Mouse (Mus musculus): ENCODE data around the gene Bri3. TPM values are rescaled to one million over a fixed set of nuclear protein-coding genes. Genes with fewer than 3 reads are reported as not detected.

The Bri3 gene
- polyA plus RNA-seq, 1 experiment = 242 TPM

- DNase-seq = no peak
- no peaks in the 10 kb centered on the region for H3K27me3 ChIP-seq (replicated peaks; ENCODE audit: control insufficient read depth, insufficient read depth, low read length)
- WGBS = 64% methylated on average over 3 of the region's 3 CpGs
- no peak overlapping the region for H3K4me3 ChIP-seq (ENCODE audit: insufficient read depth, low read depth, low read length)
- no peak for TF ChIP-seq POLR2A (IDR thresholded peaks at IDR 0.05; ENCODE audit: low read depth, low read length)
- TF ChIP-seq CTCF (conservative IDR thresholded peaks at IDR 0.05; ENCODE audit: insufficient read depth, insufficient read length, low read depth, low read length) = no peak
- H3K36me3 ChIP-seq (ENCODE audit: control insufficient read depth, insufficient read depth, low read length) = no peaks in the 10 kb centered on the region
- H3K27ac ChIP-seq (ENCODE audit: insufficient read depth, low read depth, low read length) = no peak overlapping the region
- H3K4me1 ChIP-seq (ENCODE audit: control insufficient read depth, insufficient read depth, low read length) = no peaks in the 10 kb centered on the region
Observed at GRCm38 (mm10) chr5:144426697-144427096, 182.5 kb downstream of the Bri3 start.

GRCm38 (mm10) chr5:144427861-144428260 lies 183.6 kb downstream of the Bri3 start:
- 65% methylated on average over 9 of the region's 9 CpGs for WGBS
- Histone ChIP-seq H3K4me3 (ENCODE audit: insufficient read depth, low read depth, low read length) (no peak overlapping the region), H3K4me1 (ENCODE audit: control insufficient read depth, insufficient read depth, low read length) (no peaks in the 10 kb centered on the region), H3K36me3 (ENCODE audit: control insufficient read depth, insufficient read depth, low read length) (no peaks in the 10 kb centered on the region), H3K27me3 (replicated peaks; ENCODE audit: control insufficient read depth, insufficient read depth, low read length) (no peaks in the 10 kb centered on the region), H3K27ac (ENCODE audit: insufficient read depth, low read depth, low read length) (no peak overlapping the region)
- TF ChIP-seq CTCF (conservative IDR thresholded peaks at IDR 0.05; ENCODE audit: insufficient read depth, insufficient read length, low read depth, low read length) = no peak
- no peak for DNase-seq

GRCm38 (mm10) chr5:144431481-144431880 lies 187.2 kb downstream of the Bri3 start:
- Histone ChIP-seq H3K4me1 (ENCODE audit: control insufficient read depth, insufficient read depth, low read length) (no peaks in the 10 kb centered on the region), H3K27ac (ENCODE audit: insufficient read depth, low read depth, low read length) (no peak overlapping the region), H3K4me3 (ENCODE audit: insufficient read depth, low read depth, low read length) (no peak overlapping the region), H3K36me3 (ENCODE audit: control insufficient read depth, insufficient read depth, low read length) (no peaks in the 10 kb centered on the region), H3K27me3 (replicated peaks; ENCODE audit: control insufficient read depth, insufficient read depth, low read length) (no peaks in the 10 kb centered on the region)
- TF ChIP-seq POLR2A (IDR thresholded peaks at IDR 0.05; ENCODE audit: low read depth, low read length) (no peak), CTCF (conservative IDR thresholded peaks at IDR 0.05; ENCODE audit: insufficient read depth, insufficient read length, low read depth, low read length) (no peak)
- WGBS = 54% methylated on average over 6 of the region's 6 CpGs
- DNase-seq = no peak

- H3K36me3 ChIP-seq (ENCODE audit: control insufficient read depth, insufficient read depth, low read length) = no peaks in the 10 kb centered on the region
- no peak for TF ChIP-seq CTCF (conservative IDR thresholded peaks at IDR 0.05; ENCODE audit: insufficient read depth, insufficient read length, low read depth, low read length)
- no peak for TF ChIP-seq POLR2A (IDR thresholded peaks at IDR 0.05; ENCODE audit: low read depth, low read length)
- no peak overlapping the region for H3K27ac ChIP-seq (ENCODE audit: insufficient read depth, low read depth, low read length)
- no peak for DNase-seq
- H3K27me3 ChIP-seq (replicated peaks; ENCODE audit: control insufficient read depth, insufficient read depth, low read length) = no peaks in the 10 kb centered on the region
- no peaks in the 10 kb centered on the region for H3K4me1 ChIP-seq (ENCODE audit: control insufficient read depth, insufficient read depth, low read length)
- WGBS = 69% methylated on average over 10 of the region's 10 CpGs
- H3K4me3 ChIP-seq (ENCODE audit: insufficient read depth, low read depth, low read length) = no peak overlapping the region
Observed at GRCm38 (mm10) chr5:144439286-144440040, 195.2 kb downstream of the Bri3 start.

- H3K36me3 ChIP-seq (ENCODE audit: control insufficient read depth, insufficient read depth, low read length) = no peaks in the 10 kb centered on the region
- H3K27ac ChIP-seq (ENCODE audit: insufficient read depth, low read depth, low read length) = no peak overlapping the region
- WGBS = 44% methylated on average over 12 of the region's 12 CpGs
- H3K4me1 ChIP-seq (ENCODE audit: control insufficient read depth, insufficient read depth, low read length) = no peaks in the 10 kb centered on the region
- TF ChIP-seq POLR2A (IDR thresholded peaks at IDR 0.05; ENCODE audit: low read depth, low read length) (no peak), CTCF (conservative IDR thresholded peaks at IDR 0.05; ENCODE audit: insufficient read depth, insufficient read length, low read depth, low read length) (no peak)
- H3K27me3 ChIP-seq (replicated peaks; ENCODE audit: control insufficient read depth, insufficient read depth, low read length) = no peaks in the 10 kb centered on the region
- no peak overlapping the region for H3K4me3 ChIP-seq (ENCODE audit: insufficient read depth, low read depth, low read length)
- no peak for DNase-seq
Observed at GRCm38 (mm10) chr5:144441831-144442271, 197.6 kb downstream of the Bri3 start.

- H3K36me3 ChIP-seq (ENCODE audit: control insufficient read depth, insufficient read depth, low read length) = no peaks in the 10 kb centered on the region
- WGBS = 79% methylated on average over 10 of the region's 10 CpGs
- H3K4me1 ChIP-seq (ENCODE audit: control insufficient read depth, insufficient read depth, low read length) = no peaks in the 10 kb centered on the region
- H3K4me3 ChIP-seq (ENCODE audit: insufficient read depth, low read depth, low read length) = no peak overlapping the region
- H3K27ac ChIP-seq (ENCODE audit: insufficient read depth, low read depth, low read length) = no peak overlapping the region
- TF ChIP-seq CTCF (conservative IDR thresholded peaks at IDR 0.05; ENCODE audit: insufficient read depth, insufficient read length, low read depth, low read length) = no peak
- TF ChIP-seq POLR2A (IDR thresholded peaks at IDR 0.05; ENCODE audit: low read depth, low read length) = no peak
- DNase-seq = no peak
- H3K27me3 ChIP-seq (replicated peaks; ENCODE audit: control insufficient read depth, insufficient read depth, low read length) = no peaks in the 10 kb centered on the region
Observed at GRCm38 (mm10) chr5:144446475-144447225, 202.4 kb downstream of the Bri3 start.

- Histone ChIP-seq H3K4me1 (ENCODE audit: control insufficient read depth, insufficient read depth, low read length) (no peaks in the 10 kb centered on the region), H3K4me3 (ENCODE audit: insufficient read depth, low read depth, low read length) (no peak overlapping the region), H3K27ac (ENCODE audit: insufficient read depth, low read depth, low read length) (no peak overlapping the region), H3K27me3 (replicated peaks; ENCODE audit: control insufficient read depth, insufficient read depth, low read length) (no peaks in the 10 kb centered on the region), H3K36me3 (ENCODE audit: control insufficient read depth, insufficient read depth, low read length) (no peaks in the 10 kb centered on the region)
- TF ChIP-seq CTCF (conservative IDR thresholded peaks at IDR 0.05; ENCODE audit: insufficient read depth, insufficient read length, low read depth, low read length) (no peak), POLR2A (IDR thresholded peaks at IDR 0.05; ENCODE audit: low read depth, low read length) (no peak)
- 65% methylated on average over 8 of the region's 8 CpGs for WGBS
- DNase-seq = no peak
Observed at GRCm38 (mm10) chr5:144447226-144447616, 203.0 kb downstream of the Bri3 start.
